Mouse (Mus musculus): ENCODE results near the gene Ddit4. TPM values are rescaled to one million over a fixed set of nuclear protein-coding genes. Genes with fewer than 3 reads are reported as not detected.

Gene Ddit4
- total RNA-seq, 2 experiments from 2014 or later, result 0.49 to 2.2 TPM

DNA sequence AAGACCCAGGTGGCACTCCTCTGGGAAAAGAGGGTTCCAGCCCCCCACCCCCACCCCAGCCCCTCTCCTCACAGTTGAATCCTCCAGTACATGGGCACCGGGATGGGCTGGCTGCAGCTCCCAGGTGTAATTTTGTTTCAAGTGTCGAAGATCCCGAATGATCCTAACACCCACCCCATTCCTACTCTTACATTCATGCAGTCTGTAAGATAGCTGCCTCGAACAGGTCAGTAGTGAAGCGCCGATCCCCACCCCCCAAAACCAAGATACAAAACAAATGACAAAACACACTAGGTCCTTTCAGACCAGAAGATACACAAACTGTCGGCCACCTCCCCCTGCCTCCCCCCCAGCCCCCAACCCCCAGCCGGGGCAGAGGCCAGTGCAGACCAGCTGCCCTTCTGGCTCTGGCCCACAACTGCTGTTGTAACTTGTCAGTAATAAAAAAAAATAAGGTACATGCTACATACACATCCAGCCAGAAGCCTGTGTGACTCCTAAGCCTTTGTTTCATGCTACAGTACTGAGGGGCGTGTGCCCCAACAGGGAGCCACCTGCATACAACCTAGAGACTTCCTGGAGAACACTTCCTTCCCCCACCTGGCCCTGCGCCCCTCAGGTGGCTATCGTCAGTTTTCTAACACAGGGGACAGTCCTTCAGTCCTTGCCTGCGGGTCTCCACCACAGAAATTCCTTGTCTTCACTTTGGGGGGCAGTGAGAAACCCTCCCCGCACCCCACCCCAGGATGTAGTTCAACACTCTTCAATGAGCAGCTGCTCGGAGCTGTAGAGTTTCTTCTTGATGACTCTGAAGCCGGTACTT is 1.6 kb downstream of the Ddit4 start:
- ATAC-seq (replicated peaks; ENCODE audit: poor library complexity, severe bottlenecking), result no peak

DNA sequence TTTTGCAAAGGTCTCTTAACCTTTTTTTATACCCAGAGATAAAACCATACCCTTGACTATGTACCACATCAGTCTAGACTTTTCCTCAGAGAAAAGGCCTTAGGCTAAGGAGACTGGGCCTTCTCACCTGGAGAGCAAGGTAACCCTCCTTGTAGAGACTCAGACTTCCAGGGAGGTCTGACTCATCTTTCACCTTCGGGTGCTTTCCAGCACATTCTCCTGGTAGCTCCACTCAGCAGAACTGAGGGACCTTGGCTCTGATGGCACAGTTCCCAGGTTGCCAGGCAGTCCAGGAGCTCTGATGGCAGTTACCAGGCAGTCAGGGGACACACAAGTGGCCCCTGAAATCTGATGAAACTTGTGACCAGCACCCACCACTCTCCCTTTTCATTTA is 2.4 kb downstream of the Ddit4 start:
- ATAC-seq (replicated peaks; ENCODE audit: poor library complexity, severe bottlenecking), result no peak

DNA sequence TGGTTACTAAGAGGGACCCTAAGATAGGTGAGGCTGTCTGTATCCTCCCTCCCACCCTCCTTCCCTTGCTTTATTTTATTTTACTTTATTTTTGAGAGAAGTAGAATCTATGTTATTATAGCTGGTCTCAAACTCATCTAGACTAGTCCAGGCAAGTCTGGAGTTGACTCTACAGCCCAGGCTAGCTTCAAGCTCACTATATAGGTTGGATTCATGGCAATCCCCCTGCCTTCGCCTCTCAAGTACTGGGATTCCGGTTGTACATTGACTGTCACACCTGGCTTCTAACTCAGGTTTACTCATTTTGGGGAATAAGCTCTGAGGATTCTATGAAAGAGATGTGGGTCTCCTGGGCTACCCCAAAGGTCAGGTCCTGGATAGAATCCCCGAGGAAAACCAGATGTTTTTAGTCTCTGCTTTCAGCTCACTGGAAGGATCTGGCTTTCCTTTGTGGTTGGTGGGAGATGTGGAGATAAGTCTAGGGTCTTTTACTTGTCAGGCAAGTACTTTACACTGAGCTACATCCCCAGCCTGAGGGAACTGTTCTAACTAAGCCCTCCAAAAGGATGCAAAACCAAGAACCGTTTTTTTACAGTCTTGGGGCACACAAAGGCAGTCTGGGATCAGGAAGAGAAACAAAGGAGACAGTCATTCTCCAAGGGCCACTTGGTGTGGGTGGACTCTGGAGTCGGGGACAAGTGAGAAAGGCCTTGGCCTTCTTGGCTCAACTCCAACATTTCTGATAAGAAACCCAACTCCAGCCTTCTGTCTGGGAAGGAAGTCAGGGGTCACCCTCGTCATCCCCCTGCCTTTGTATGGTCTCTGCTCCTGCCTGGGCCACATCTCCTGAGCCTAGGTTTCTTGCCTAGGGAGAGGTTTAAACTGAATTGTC is 3.0 kb downstream of the Ddit4 start:
- ATAC-seq (replicated peaks; ENCODE audit: poor library complexity, severe bottlenecking), result no peak

DNA sequence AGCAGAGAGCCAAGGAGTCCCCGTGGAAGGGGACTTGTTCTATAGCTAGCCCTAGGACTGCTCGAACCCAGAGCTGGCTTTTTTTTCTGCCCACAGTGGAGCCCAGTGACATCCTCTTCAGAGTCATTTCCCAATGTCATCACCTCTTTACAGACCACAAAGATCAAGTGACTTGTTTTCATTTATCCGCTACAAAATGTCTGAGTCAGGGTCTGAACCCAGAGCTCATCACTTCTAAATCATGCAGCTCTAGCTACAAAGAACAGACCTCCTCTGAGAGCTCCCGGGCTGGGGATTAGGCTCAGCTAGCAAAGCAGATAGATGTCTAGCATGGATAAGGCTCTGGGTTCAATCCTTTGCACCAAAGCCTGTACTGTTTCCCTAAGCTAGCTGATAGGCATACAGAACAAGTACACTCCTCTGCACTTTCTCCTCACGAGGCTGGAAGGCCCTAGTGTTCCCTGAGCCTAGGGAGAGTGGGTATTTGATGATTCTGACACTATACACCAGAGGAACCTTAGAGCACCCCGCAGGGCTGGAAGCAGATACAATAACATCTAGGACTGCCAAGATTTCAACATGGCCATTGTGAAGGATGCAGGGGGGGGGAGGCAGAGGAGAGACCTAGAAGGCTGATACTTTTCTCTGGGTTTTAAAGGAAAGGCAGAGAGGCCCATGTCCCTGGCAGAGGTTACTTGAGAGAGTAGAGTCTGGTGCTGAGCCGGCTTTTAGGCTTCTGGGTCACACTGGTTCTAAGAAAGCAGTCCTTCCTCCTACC is 4.1 kb downstream of the Ddit4 start:
- ATAC-seq (replicated peaks; ENCODE audit: poor library complexity, severe bottlenecking), result no peak

DNA sequence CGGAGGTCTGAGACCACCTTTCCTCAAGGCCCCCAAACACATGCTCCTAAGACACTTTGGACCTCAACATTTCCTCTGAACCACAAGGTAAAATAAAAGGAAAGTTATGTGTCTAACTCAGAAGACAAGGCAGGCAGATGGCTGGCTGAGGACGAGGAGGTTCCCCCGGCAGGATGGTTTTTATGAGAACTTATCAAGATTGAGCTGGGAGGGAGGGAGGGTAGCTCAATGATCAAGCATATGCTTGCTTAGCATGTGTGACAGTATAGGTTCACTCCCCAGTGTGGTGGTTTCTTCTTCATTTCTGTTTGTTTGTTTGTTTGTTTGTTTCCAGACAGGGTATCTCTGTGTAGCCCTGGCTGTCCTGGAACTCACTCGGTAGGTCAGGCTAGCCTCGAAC is 5.3 kb downstream of the Ddit4 start:
- ATAC-seq (replicated peaks; ENCODE audit: poor library complexity, severe bottlenecking), result no peak

DNA sequence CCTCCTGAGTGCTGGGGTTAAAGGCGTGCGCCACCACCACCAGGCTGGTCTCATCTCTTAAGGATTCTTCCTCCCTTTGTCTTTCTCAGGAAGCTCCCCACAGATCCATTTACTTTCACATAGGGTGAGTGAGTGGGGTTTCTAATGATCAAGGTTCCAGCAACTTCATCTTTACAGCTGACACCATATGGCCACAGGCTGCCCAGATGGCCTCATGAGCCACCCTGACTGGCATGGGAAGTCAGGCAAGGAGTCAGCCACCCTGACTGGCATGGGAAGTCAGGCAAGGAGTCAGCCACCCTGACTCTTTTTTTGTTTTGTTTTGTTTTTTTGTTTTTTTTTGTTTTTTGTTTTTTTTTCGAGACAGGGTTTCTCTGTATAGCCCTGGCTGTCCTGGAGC is 6.2 kb downstream of the Ddit4 start:
- ATAC-seq (replicated peaks; ENCODE audit: poor library complexity, severe bottlenecking), result no peak

DNA sequence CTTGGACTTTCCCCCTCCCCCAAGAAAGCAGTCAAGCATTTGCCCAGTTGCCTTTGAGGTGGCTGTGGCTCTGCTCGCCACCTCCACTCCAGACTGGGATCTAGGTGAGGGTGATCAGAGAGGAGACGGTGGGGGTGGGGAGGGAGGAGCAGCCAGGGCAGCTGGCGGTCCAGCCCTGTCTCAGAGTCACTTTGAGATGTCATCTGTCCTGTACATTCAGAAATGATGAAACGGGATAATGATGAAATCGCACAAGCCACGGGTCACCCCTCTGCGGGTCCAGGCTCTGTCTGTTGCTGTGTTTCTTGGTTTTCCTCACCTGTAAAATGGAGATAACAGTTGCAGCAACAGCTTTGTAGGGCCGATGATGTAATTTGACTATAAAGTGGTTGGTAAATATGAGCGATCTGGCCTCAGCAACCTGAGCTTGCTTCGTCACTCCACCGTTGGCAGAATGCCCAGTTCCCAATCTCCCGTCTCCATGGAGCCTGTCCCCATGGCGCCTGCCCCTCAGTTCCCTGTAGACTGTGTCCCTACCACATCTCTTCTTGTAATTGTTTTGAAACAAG is 8.1 kb downstream of the Ddit4 start:
- ATAC-seq (replicated peaks; ENCODE audit: poor library complexity, severe bottlenecking), result peak; percentile 85

DNA sequence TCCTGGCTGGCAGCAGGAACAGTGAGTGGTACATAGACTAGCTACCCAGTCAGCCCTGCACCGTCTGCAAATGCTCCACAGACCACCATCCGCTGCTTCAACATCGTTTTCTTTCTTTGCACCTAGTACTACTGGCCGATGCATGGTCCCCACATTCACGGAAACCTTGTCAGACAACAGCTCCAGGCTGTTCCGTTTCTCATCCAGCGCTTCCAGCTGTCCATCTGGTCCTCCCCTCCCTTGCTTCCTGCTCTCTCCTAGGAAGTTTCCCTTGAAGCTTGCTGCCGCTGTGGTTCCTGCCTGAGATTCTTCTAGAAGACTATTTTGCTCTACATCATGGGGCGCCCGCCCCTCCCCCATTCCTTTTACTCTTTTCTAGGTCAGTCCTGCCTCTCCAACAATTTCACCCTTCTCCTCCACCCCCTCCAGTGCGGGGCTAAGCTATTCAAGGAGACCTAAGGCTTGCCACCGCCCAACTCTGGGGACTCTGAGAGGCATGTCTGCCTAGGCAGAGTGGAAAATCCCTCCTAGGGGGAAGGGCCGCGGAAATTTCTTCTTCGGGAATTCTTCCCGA is 8.7 kb downstream of the Ddit4 start:
- no peak for ATAC-seq (replicated peaks; ENCODE audit: poor library complexity, severe bottlenecking)

DNA sequence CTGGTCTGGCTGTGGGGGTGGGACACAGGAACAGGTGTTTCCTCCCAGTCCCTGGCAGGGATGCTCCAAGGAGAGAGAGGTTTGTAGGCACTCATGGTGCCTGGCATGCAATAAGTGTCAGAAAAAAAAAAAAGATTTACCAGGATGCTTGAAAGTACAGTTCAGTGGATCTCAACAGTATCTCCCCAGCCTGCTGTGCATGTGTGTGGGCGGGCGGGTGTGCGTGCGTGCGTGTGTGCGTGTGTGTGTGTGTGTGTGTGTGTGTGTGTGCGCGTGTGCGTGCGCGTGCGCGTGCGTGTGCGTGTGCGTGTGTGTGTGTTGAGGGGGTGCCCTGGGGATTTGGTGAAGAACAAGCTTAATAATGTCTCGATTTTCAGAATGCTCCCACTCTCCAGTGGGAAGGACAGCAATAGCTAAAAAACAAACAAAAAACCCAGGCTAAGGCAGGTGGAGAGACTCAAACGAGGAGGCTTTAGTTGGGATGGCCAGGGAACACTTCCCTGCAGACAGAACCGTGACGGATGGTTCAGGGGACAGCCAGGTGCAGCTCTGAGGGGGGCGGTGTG is 9.3 kb downstream of the Ddit4 start:
- ATAC-seq (replicated peaks; ENCODE audit: poor library complexity, severe bottlenecking), result no peak

DNA sequence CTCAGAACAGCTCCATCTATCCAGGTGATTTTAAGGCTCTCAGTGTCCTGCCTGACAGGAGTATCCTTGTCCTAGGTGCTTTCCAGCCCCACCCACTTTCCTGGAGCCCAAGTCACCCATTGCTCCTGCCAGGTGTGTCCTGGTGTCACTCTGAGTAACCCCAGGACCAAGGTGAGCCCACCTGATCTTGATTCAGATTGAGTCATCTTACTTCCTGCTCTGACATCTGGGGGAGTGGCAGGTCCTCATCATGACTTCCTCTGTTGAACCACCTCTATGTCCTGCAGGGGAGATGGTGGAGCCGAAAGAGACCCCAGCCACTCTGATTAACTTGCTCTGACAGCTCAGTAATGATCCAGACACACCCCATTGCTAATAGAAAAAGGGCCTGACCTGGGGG is 12.6 kb downstream of the Ddit4 start:
- no peak for ATAC-seq (replicated peaks; ENCODE audit: poor library complexity, severe bottlenecking)

DNA sequence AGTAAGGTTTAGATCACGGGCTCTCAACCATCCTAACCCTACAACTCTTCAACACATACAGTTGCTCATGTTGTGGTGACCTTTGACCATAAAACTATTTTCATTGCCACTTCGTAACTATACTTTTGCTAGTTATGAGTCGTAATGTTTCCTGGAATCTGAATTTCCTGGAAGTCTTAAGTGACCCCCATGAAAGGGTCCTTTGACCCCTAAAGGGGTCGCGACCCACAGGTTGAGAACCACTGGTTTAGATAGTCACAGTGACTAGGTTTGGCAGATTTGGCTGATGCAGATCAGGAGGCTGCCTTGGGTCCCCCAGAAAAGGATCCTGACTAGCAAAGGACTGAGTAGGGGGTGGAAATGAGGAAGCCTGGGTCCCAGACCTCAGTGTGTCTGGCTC is 13.0 kb downstream of the Ddit4 start:
- ATAC-seq (replicated peaks; ENCODE audit: poor library complexity, severe bottlenecking), result no peak

DNA sequence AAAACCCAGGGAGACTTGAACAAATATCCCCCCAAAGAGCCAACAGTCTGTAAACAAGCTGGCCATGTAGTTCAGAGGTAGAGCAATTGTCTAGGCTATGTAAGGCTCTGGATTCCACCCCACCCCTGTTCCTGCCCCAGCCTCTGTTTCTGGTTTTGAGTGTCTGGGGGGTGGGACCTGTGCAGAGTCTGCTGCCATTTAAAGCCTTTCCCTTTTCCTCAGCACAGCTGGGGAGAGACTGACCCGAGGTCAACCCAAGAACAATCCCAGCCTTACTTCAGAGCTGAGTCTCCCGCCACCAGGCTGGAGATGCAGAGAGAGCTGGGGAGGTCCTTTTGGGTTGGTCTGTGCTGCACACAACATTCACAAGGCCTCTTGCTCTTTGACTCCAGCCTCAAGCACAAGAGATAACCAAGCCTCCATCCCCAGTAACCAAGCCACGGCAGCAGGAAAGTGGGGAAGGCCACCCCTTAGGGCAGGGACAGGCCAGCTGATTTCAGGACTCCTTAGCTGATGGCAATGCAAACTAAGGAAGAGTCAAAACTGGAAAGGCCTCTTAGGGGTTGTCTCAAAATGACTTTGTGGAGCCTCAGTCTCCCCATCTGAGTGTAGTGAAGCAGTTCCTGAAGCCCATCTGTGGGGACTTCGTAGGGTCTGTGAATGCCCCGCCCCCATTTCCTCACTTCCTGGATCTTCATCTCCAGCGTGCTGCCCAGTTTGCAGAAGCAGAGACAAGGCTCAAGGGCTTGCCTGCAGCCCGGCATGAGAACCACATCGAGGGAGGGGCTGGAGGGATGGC is 15.4 kb downstream of the Ddit4 start:
- ATAC-seq (replicated peaks; ENCODE audit: poor library complexity, severe bottlenecking), result peak; percentile 52

DNA sequence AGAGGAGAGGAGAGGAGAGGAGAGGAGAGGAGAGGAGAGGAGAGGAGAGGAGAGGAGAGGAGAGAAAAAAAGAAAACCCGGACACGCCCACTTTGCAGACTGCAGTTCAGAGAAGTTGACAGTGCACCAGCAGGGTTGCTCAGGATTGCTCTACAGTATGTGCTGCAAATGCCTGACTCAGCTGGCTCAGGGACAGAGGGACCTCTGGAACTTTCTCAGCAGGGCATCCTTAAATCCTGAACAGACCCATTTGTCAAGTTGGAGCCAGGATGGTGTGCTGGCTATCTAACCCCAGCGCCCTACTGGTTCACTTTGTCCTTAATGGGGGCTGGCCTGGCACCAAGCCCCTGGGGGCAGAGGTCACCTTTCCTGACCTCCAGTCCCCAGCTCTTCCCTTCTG is 17.6 kb downstream of the Ddit4 start:
- ATAC-seq (replicated peaks; ENCODE audit: poor library complexity, severe bottlenecking), result no peak

DNA sequence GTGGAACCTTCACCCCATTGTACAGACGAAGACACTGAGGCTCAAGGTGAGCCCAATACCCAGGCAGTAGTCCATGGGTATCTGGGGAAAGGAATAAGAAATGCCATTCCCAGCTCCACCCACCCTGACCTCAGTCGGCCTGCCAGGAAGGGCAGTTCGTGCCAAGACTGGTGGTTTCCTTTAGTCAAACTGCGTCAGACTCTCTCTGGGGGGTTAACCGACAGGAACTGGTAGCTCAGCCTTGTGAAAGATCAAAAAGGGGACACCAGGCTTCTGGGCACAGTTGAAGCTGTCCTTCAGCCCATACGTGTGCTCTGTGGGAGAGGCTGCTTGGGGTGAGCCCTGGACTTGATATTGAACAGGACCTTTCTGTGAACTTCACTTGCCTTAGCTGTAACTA is 19.1 kb downstream of the Ddit4 start:
- ATAC-seq (replicated peaks; ENCODE audit: poor library complexity, severe bottlenecking), result peak; percentile 90

DNA sequence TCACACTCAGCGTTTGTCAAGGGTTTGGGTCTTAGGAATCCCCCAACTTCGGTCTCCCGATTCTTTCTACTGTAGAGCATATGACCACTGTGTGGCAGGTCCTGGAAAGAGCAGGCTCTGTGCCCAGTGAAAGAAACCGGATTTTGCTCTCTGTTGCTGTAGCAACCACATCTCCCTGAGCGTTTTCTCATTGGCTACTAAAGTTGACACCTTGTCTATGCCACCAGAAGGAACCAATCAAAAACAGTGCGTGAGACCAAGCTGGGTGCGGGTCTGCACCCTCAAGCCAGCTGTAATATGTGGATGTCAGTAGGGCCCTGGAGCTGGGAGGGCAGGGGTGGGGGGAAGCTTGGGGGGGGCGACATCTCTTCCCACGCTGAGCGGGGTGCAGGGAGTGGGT is 20.6 kb downstream of the Ddit4 start:
- ATAC-seq (replicated peaks; ENCODE audit: poor library complexity, severe bottlenecking), result no peak

DNA sequence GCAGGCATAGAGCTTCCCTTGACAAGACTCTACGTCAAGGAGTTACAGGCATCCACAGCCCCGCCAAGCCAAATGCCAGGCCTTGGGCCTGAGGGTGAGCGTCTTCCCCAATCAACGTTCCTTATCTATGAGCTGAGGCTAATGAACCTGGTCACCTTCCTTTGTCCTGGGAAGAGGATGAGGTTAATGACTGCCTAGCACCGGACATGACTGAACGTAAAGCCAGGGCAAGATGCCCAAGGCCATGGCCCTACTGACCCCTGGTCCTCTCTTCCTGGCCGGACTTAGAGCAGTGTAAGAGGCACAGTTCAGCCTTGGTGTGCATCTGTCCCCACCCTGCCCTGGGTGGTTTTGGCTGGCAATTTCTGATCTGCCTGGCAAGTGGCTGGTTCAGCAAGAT is 22.4 kb downstream of the Ddit4 start:
- ATAC-seq (replicated peaks; ENCODE audit: poor library complexity, severe bottlenecking), result no peak

DNA sequence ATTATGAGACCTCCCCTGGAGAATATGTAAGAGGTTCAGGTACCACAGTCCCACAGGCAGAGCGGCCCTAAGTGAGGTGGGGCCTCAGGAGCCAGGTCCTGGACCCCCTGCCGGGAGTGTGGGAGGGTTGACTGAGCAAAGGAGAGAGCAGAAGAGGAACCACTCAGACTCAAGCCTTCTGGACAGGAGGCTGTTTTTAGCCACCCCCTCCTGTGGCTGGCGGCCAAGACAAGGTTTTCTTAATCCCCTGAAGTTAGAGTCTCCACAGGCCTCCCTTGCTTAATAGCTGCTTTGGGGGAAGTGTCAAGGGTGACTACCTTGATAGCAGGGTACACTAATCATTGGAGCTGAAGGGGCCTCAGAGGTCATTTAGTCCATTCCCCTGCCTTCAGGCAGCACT is 27.3 kb downstream of the Ddit4 start:
- peak; percentile 81 for ATAC-seq (replicated peaks; ENCODE audit: poor library complexity, severe bottlenecking)

DNA sequence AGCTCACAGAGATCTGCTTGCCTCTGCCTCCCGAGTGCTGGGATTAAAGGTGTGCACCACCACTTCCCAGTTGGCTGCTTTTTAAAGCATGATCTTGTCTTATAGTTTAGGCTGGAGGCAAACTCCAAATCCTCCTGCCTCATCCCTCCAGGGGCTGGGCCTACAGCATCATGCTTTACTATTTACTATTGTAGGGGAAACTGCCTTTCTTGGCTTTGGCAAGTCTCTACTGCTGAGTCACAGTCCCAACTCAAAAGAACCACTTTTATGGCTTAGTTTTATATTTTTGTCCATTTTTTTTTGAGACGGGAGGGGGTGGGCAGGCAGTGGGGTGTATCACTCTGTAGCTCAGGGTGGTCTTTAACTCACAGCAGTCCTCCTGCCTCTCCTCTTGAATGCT is 28.1 kb downstream of the Ddit4 start:
- no peak for ATAC-seq (replicated peaks; ENCODE audit: poor library complexity, severe bottlenecking)

Data from granulocyte monocyte progenitor cell, adult 5-6 weeks (primary cell).